Mouse (Mus musculus): ENCODE results near the gene Atp9a. TPM values are rescaled to one million over a fixed set of nuclear protein-coding genes. Genes with fewer than 3 reads are reported as not detected.

Gene Atp9a
- polyA plus RNA-seq, 1 experiment: 272 TPM

- no peak overlapping the region for H3K4me3 ChIP-seq (ENCODE audit: insufficient read depth, low read length)
- no peak overlapping the region for H3K27ac ChIP-seq (ENCODE audit: insufficient read depth, low read length)
- H3K4me1 ChIP-seq (ENCODE audit: control insufficient read depth, insufficient read depth, low read length): peaks cover 1% of the 10 kb centered on the region
- no peak for TF ChIP-seq POLR2A (IDR thresholded peaks at IDR 0.05; ENCODE audit: extremely low read depth, insufficient read depth, low read length)
Observed at GRCm38 (mm10) chr2:168602387-168602741, 139.8 kb downstream of the Atp9a start.

- TF ChIP-seq POLR2A (IDR thresholded peaks at IDR 0.05; ENCODE audit: extremely low read depth, insufficient read depth, low read length) (no peak), CTCF (IDR thresholded peaks at IDR 0.05; ENCODE audit: extremely low read depth, insufficient read depth, low read length) (no peak)
- Histone ChIP-seq H3K4me3 (ENCODE audit: insufficient read depth, low read length) (peak within 1 kb of the TSS; percentile 64), H3K4me1 (ENCODE audit: control insufficient read depth, insufficient read depth, low read length) (peaks cover 1% of the 10 kb centered on the region), H3K27ac (ENCODE audit: insufficient read depth, low read length) (no peak within 1 kb of the TSS)
Observed at GRCm38 (mm10) chr2:168601491-168602386, 140.5 kb downstream of the Atp9a start, which contains the start of gene Nfatc2. Nfatc2 (minus strand) TSS chr2:168601657.

GRCm38 (mm10) chr2:168600750-168601490 lies 141.3 kb downstream of the Atp9a start:
- no peak overlapping the region for H3K27ac ChIP-seq (ENCODE audit: insufficient read depth, low read length)
- TF ChIP-seq CTCF (IDR thresholded peaks at IDR 0.05; ENCODE audit: extremely low read depth, insufficient read depth, low read length): no peak
- TF ChIP-seq POLR2A (IDR thresholded peaks at IDR 0.05; ENCODE audit: extremely low read depth, insufficient read depth, low read length): no peak
- H3K4me1 ChIP-seq (ENCODE audit: control insufficient read depth, insufficient read depth, low read length): peaks cover 1% of the 10 kb centered on the region
- peak overlapping the region; percentile 64 for H3K4me3 ChIP-seq (ENCODE audit: insufficient read depth, low read length)

DNA sequence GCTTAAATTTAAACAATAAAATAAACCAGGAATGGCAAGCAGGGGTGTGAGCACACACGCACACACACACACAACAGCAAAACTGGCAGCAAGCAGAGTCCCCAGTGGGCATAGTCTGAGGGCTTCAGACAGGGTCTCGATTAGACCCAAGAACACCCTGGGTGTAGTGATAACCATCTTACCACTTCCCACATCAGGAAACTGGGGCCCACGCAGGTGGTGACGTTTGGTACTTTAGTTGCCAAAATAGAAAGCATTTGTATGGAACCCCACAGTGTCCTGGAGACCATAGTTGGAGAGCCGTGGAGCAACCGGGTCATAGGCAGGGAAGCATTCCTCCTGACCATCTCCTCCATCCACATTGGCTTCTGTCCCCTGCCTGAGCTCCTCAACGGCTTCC lies 146.5 kb downstream of the Atp9a start:
- H3K27ac ChIP-seq (ENCODE audit: insufficient read depth, low read length): no peak overlapping the region
- no peak overlapping the region for H3K4me3 ChIP-seq (ENCODE audit: insufficient read depth, low read length)
- no peaks in the 10 kb centered on the region for H3K4me1 ChIP-seq (ENCODE audit: control insufficient read depth, insufficient read depth, low read length)
- TF ChIP-seq POLR2A (IDR thresholded peaks at IDR 0.05; ENCODE audit: extremely low read depth, insufficient read depth, low read length): no peak
- no peak for TF ChIP-seq CTCF (IDR thresholded peaks at IDR 0.05; ENCODE audit: extremely low read depth, insufficient read depth, low read length)

DNA sequence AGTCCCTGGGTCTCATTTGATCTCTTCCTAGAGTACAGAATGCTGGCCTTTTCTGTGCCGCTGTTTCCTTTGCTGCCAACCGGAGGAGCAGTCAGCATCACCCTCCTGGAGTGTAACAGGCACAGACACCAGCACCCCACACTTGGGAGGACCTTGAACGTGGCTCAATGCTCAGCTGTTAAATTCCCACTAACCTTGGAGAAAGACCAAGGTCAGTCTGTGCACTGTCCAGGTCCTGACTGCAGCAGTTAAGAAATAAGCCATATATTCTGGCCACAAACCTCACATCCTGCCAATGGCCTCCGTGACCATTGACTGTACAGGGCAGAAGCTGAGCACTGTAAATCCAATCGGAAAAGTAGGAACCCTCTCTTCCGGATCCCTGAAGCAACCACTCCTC lies 148.5 kb downstream of the Atp9a start:
- Histone ChIP-seq H3K4me3 (ENCODE audit: insufficient read depth, low read length) (no peak overlapping the region), H3K4me1 (ENCODE audit: control insufficient read depth, insufficient read depth, low read length) (no peaks in the 10 kb centered on the region; the same call in 1 of the 2 replicates), H3K27ac (ENCODE audit: insufficient read depth, low read length) (no peak overlapping the region)
- no peak for TF ChIP-seq CTCF (IDR thresholded peaks at IDR 0.05; ENCODE audit: extremely low read depth, insufficient read depth, low read length)
- TF ChIP-seq POLR2A (IDR thresholded peaks at IDR 0.05; ENCODE audit: extremely low read depth, insufficient read depth, low read length): no peak

DNA sequence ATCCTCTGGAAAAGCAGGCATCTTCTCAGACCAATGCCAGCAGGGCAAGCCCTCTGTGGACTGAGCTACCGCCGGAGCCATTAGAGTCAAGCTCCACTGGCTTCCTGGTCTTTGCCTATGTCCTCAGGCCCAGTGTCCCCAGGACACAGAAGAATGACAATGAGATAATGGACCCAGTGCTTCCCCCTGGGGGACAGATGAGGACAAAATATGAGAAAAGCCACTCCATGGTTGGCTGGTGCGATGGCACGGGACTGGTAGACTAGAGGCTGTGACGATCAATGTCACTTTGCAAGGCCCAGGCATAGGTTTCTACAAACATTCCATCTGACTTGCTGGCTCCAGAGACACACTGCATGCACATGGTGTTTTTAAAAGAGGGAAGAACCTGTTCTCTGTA lies 149.2 kb downstream of the Atp9a start:
- Histone ChIP-seq H3K27ac (ENCODE audit: insufficient read depth, low read length) (no peak overlapping the region), H3K4me3 (ENCODE audit: insufficient read depth, low read length) (no peak overlapping the region), H3K4me1 (ENCODE audit: control insufficient read depth, insufficient read depth, low read length) (no peaks in the 10 kb centered on the region; the same call in 1 of the 2 replicates)
- no peak for TF ChIP-seq POLR2A (IDR thresholded peaks at IDR 0.05; ENCODE audit: extremely low read depth, insufficient read depth, low read length)
- no peak for TF ChIP-seq CTCF (IDR thresholded peaks at IDR 0.05; ENCODE audit: extremely low read depth, insufficient read depth, low read length)

GRCm38 (mm10) chr2:168591076-168591475 lies 151.1 kb downstream of the Atp9a start:
- TF ChIP-seq CTCF (IDR thresholded peaks at IDR 0.05; ENCODE audit: extremely low read depth, insufficient read depth, low read length): no peak
- no peak for TF ChIP-seq POLR2A (IDR thresholded peaks at IDR 0.05; ENCODE audit: extremely low read depth, insufficient read depth, low read length)
- Histone ChIP-seq H3K4me3 (ENCODE audit: insufficient read depth, low read length) (no peak overlapping the region), H3K4me1 (ENCODE audit: control insufficient read depth, insufficient read depth, low read length) (no peaks in the 10 kb centered on the region; the same call in 1 of the 2 replicates), H3K27ac (ENCODE audit: insufficient read depth, low read length) (no peak overlapping the region)

GRCm38 (mm10) chr2:168590556-168590955 lies 151.7 kb downstream of the Atp9a start:
- TF ChIP-seq POLR2A (IDR thresholded peaks at IDR 0.05; ENCODE audit: extremely low read depth, insufficient read depth, low read length) (no peak), CTCF (IDR thresholded peaks at IDR 0.05; ENCODE audit: extremely low read depth, insufficient read depth, low read length) (no peak)
- no peak overlapping the region for H3K27ac ChIP-seq (ENCODE audit: insufficient read depth, low read length)
- no peak overlapping the region for H3K4me3 ChIP-seq (ENCODE audit: insufficient read depth, low read length)
- H3K4me1 ChIP-seq (ENCODE audit: control insufficient read depth, insufficient read depth, low read length): no peaks in the 10 kb centered on the region; the same call in 1 of the 2 replicates

DNA sequence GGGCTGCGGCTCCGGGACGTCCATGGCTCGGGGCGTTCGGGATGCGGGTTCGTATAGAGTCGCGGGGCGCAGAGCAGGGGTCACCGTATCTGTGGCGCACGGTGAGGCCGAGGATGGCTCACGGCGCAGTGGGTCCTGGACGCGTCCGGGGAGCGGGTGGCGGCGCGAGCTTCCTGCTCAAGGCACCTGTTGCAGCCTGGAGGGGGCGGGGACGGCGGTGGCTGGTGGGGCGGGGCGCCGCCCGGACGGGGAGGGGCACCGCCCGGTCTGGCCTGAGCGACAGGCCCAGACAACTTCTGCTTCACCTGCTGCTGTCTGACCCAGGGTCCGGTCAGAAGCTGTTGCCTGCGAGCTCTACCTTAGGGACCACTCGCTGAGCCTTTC lies 152.0 kb downstream of the Atp9a start:
- TF ChIP-seq POLR2A (IDR thresholded peaks at IDR 0.05; ENCODE audit: extremely low read depth, insufficient read depth, low read length) (no peak), CTCF (IDR thresholded peaks at IDR 0.05; ENCODE audit: extremely low read depth, insufficient read depth, low read length) (no peak)
- Histone ChIP-seq H3K27ac (ENCODE audit: insufficient read depth, low read length) (no peak overlapping the region), H3K4me1 (ENCODE audit: control insufficient read depth, insufficient read depth, low read length) (no peaks in the 10 kb centered on the region; the same call in 1 of the 2 replicates), H3K4me3 (ENCODE audit: insufficient read depth, low read length) (0 out of 2 replicates have a peak overlapping the region, but pooled peaks have one; percentile 1)
